Mouse (Mus musculus) CD4-positive naive resting alpha-beta T cell, adult 76 days (primary cell): ENCODE data around the gene Tex46. TPM values are rescaled to one million over a fixed set of nuclear protein-coding genes. Genes with fewer than 3 reads are reported as not detected.

Experiments used
- total RNA-seq: library from RNA; stranded (reverse); gene quantifications from one replicate; pipeline ENCODE4 v1.2.4, GENCODE M21; 2023

Gene Tex46
- not detected for total RNA-seq

GRCm38 (mm10) chr4:136610387-136610856 lies at the start of gene Tex46:
Gene Tex46 (plus strand): TSS chr4:136610437.

GRCm38 (mm10) chr4:136602568-136602967 lies 7.7 kb upstream of the Tex46 start, which contains the start of gene Kdm1a:
Gene Kdm1a (minus strand): TSS chr4:136602723.

GRCm38 (mm10) chr4:136622388-136622787 lies 12.2 kb downstream of the Tex46 start, which contains the start of gene Lactbl1:
Gene Lactbl1 (plus strand): TSS chr4:136622621.

Other genes starting within 250 kb of the Tex46 start
- not detected for gene Htr1d, start 186.9 kb upstream of the Tex46 start, total RNA-seq
- not detected for gene 6030445D17Rik, start 148.2 kb upstream of the Tex46 start, total RNA-seq
- gene Luzp1, start 140.7 kb upstream of the Tex46 start, total RNA-seq = 2.3 TPM
- gene Kdm1a, start 7.7 kb upstream of the Tex46 start, total RNA-seq = 53.8 TPM
- gene Lactbl1, start 12.2 kb downstream of the Tex46 start, total RNA-seq = not detected
- 0.18 TPM for gene Ephb2, start 225.6 kb downstream of the Tex46 start, total RNA-seq